Mouse (Mus musculus) lung, postnatal 0 days (tissue): Measurements from ENCODE around the gene Lcmt1.

Experiments
- CTCF ChIP-seq: IDR thresholded peaks from 2 replicates; pipeline ENCODE4 v1.5.1; 2016; ENCODE audit warnings: antibody characterized with exemption, mild to moderate bottlenecking
- EP300 ChIP-seq: IDR thresholded peaks from 2 replicates; pipeline ENCODE4 v1.6.1; 2016; ENCODE audit warnings: antibody characterized with exemption, mild to moderate bottlenecking, control low read depth

GRCm38 (mm10) chr7:123365876-123366741, 3.5 kb upstream of the Lcmt1 start:
- peak; percentile 71 for TF ChIP-seq EP300
- TF ChIP-seq CTCF, result no peak
